Mouse (Mus musculus) midbrain, embryonic 11.5 days (tissue): ENCODE measurements around the gene Crybg1. TPM values are rescaled to one million over a fixed set of nuclear protein-coding genes. Genes with fewer than 3 reads are reported as not detected.
A peak's percentile ranks its signal among the peaks of the same experiment; 100 is the strongest.

Experiments
- ATAC-seq: fragments of 200-750 bp; cut with Nextera tagmentation; 2 replicates; pipeline ENCODE4 v1.8.0; 2017; ENCODE audit warnings: moderate TSS enrichment, moderate library complexity; ENCODE audit not compliant: low FRiP score
- DNase-seq: peaks from one replicate; pipeline ENCODE4 v3.0.0; 2015; ENCODE audit warnings: low spot score; ENCODE audit errors: missing footprints
- H3K27ac ChIP-seq: fragments of 300-500 bp; sonication (generic); 2 replicates; pipeline ENCODE4 v1.5.1; 2014; ENCODE audit warnings: low read depth, low read length
- H3K27me3 ChIP-seq: fragments of 300-500 bp; sonication (generic); 2 replicates; pipeline ENCODE4 v1.6.1; 2014; ENCODE audit warnings: mild to moderate bottlenecking, low read length, moderate library complexity, mixed read lengths; ENCODE audit not compliant: control insufficient read depth, insufficient read depth
- H3K36me3 ChIP-seq: fragments of 300-500 bp; sonication (generic); 2 replicates; pipeline ENCODE4 v1.6.1; 2014; ENCODE audit warnings: mild to moderate bottlenecking, low read length, moderate library complexity, mixed read lengths; ENCODE audit not compliant: control insufficient read depth, insufficient read depth
- H3K4me1 ChIP-seq: fragments of 300-500 bp; sonication (generic); 2 replicates; pipeline ENCODE4 v1.6.1; 2014; ENCODE audit warnings: low read length; ENCODE audit not compliant: control insufficient read depth, insufficient read depth
- H3K4me2 ChIP-seq: fragments of 300-500 bp; sonication (generic); 2 replicates; pipeline ENCODE4 v1.6.1; 2014; ENCODE audit warnings: mild to moderate bottlenecking, moderate library complexity
- H3K4me3 ChIP-seq: fragments of 300-500 bp; sonication (generic); 2 replicates; pipeline ENCODE4 v1.5.1; 2014; ENCODE audit warnings: low read depth, low read length
- H3K9ac ChIP-seq: fragments of 300-500 bp; sonication (generic); 2 replicates; pipeline ENCODE4 v1.6.1; 2014; ENCODE audit warnings: low read length
- H3K9me3 ChIP-seq: fragments of 300-500 bp; sonication (generic); 2 replicates; pipeline ENCODE4 v1.6.1; 2016; ENCODE audit warnings: low read length; ENCODE audit not compliant: control insufficient read depth
- WGBS: fragments of 180-500 bp; shearing (Covaris S2); extraction: QIAGEN DNeasy Blood & Tissue Kit; methylation state at CpG from one replicate; pipeline ENCODE4 v1.1.7; 2014; 5-methylcytosine and 5-hydroxymethylcytosine counted together
- polyA plus RNA-seq: library from polyadenylated mRNA; unstranded; fragments of >200 nt; fragmentation: Nextera tagmentation; extraction: Ambion mirVana; gene quantifications from 2 replicates; pipeline ENCODE4 v1.2.1, GENCODE M21; 2014

Crybg1 gene
- polyA plus RNA-seq, 1 experiment from 2014 or later, result 0.27 TPM

GRCm38 (mm10) chr10:44005677-44006641 is 142.7 kb downstream of the Crybg1 start:
- no peak overlapping the region for H3K9ac ChIP-seq
- peaks cover 13% of the 10 kb centered on the region for H3K4me1 ChIP-seq
- H3K4me3 ChIP-seq, result peak overlapping the region; percentile 20; the same call in 1 of the 2 replicates
- H3K27me3 ChIP-seq, result peaks cover 57% of the 10 kb centered on the region
- H3K4me2 ChIP-seq, result peak overlapping the region; percentile 43
- peak; percentile 93 for DNase-seq
- H3K9me3 ChIP-seq, result no peaks in the 10 kb centered on the region
- H3K36me3 ChIP-seq, result no peaks in the 10 kb centered on the region
- 2% methylated on average over 40 of the region's 40 CpGs for WGBS
- no peak overlapping the region for H3K27ac ChIP-seq
- peak; percentile 39 for ATAC-seq

GRCm38 (mm10) chr10:44004221-44004751 is 144.4 kb downstream of the Crybg1 start:
- Histone ChIP-seq H3K9me3 (no peaks in the 10 kb centered on the region), H3K27ac (no peak overlapping the region), H3K36me3 (no peaks in the 10 kb centered on the region), H3K9ac (no peak overlapping the region), H3K27me3 (peaks cover 57% of the 10 kb centered on the region), H3K4me2 (peak overlapping the region; percentile 51), H3K4me3 (peak overlapping the region; percentile 40), H3K4me1 (peaks cover 13% of the 10 kb centered on the region)
- under 1% methylated on average over 32 of the region's 33 CpGs for WGBS
- ATAC-seq (peak; percentile 40; the same call in 1 of the 2 replicates), DNase-seq (peak; percentile 94)

- Histone ChIP-seq H3K27ac (no peak overlapping the region), H3K27me3 (peaks cover 57% of the 10 kb centered on the region), H3K4me1 (peaks cover 13% of the 10 kb centered on the region), H3K36me3 (no peaks in the 10 kb centered on the region), H3K9me3 (no peaks in the 10 kb centered on the region), H3K4me3 (peak overlapping the region; percentile 40), H3K9ac (no peak overlapping the region), H3K4me2 (peak overlapping the region; percentile 51)
- DNase-seq (peak; percentile 94), ATAC-seq (peak; percentile 31; the same call in 1 of the 2 replicates)
- under 1% methylated on average over 67 of the region's 68 CpGs for WGBS
Measured at GRCm38 (mm10) chr10:44003551-44004151, 145.0 kb downstream of the Crybg1 start.

- Histone ChIP-seq H3K9me3 (no peaks in the 10 kb centered on the region), H3K27me3 (peaks cover 57% of the 10 kb centered on the region), H3K4me1 (peaks cover 13% of the 10 kb centered on the region), H3K36me3 (no peaks in the 10 kb centered on the region), H3K9ac (no peak overlapping the region), H3K4me2 (peak overlapping the region; percentile 51), H3K4me3 (peak overlapping the region; percentile 40), H3K27ac (no peak overlapping the region)
- ATAC-seq (0 out of 2 replicates have a peak, but pooled peaks have one; percentile 3), DNase-seq (peak; percentile 91)
- WGBS, result 3% methylated on average over 11 of the region's 11 CpGs
Measured at GRCm38 (mm10) chr10:44002995-44003524, 145.6 kb downstream of the Crybg1 start.

- no peaks in the 10 kb centered on the region for H3K9me3 ChIP-seq
- WGBS, result 19% methylated on average over 14 of the region's 14 CpGs
- H3K4me3 ChIP-seq, result no peak overlapping the region
- H3K27ac ChIP-seq, result no peak overlapping the region
- no peaks in the 10 kb centered on the region for H3K36me3 ChIP-seq
- no peak overlapping the region for H3K9ac ChIP-seq
- 0 out of 2 replicates have a peak, but pooled peaks have one; percentile 20 for ATAC-seq
- peaks cover 53% of the 10 kb centered on the region for H3K27me3 ChIP-seq
- peak; percentile 92 for DNase-seq
- H3K4me1 ChIP-seq, result peaks cover 13% of the 10 kb centered on the region
- no peak overlapping the region for H3K4me2 ChIP-seq
Measured at GRCm38 (mm10) chr10:44002004-44002940, 146.4 kb downstream of the Crybg1 start.

- no peak overlapping the region for H3K9ac ChIP-seq
- no peaks in the 10 kb centered on the region for H3K9me3 ChIP-seq
- H3K27me3 ChIP-seq, result peaks cover 34% of the 10 kb centered on the region
- H3K4me1 ChIP-seq, result peaks cover 5% of the 10 kb centered on the region
- H3K4me3 ChIP-seq, result no peak overlapping the region
- no peaks in the 10 kb centered on the region for H3K36me3 ChIP-seq
- DNase-seq (no peak), ATAC-seq (no peak)
- H3K27ac ChIP-seq, result no peak overlapping the region
- H3K4me2 ChIP-seq, result no peak overlapping the region
- WGBS, result 65% methylated on average over 2 of the region's 2 CpGs
Measured at GRCm38 (mm10) chr10:44000156-44000865, 148.3 kb downstream of the Crybg1 start.

GRCm38 (mm10) chr10:43998503-43999082 is 150.1 kb downstream of the Crybg1 start:
- H3K9ac ChIP-seq, result no peak overlapping the region
- peaks cover 3% of the 10 kb centered on the region for H3K4me1 ChIP-seq
- DNase-seq (no peak), ATAC-seq (no peak)
- peaks cover 17% of the 10 kb centered on the region for H3K27me3 ChIP-seq
- H3K4me2 ChIP-seq, result no peak overlapping the region
- WGBS, result 81% methylated on average over 8 of the region's 8 CpGs
- H3K9me3 ChIP-seq, result no peaks in the 10 kb centered on the region
- H3K4me3 ChIP-seq, result no peak overlapping the region
- no peaks in the 10 kb centered on the region for H3K36me3 ChIP-seq
- H3K27ac ChIP-seq, result no peak overlapping the region
